Mouse (Mus musculus) hindbrain, embryonic 11.5 days (tissue): ENCODE data around the gene Muc13. TPM values are rescaled to one million over a fixed set of nuclear protein-coding genes. Genes with fewer than 3 reads are reported as not detected.

ENCODE experiments used
- ATAC-seq: fragments of 200-750 bp; cut with Nextera tagmentation; 2 replicates; pipeline ENCODE4 v1.8.0; 2017; ENCODE audit warnings: mild to moderate bottlenecking, moderate TSS enrichment, moderate library complexity; ENCODE audit not compliant: low FRiP score
- DNase-seq: peaks from one replicate; pipeline ENCODE4 v3.0.0-alpha.2; 2015; ENCODE audit warnings: low spot score
- H3K27ac ChIP-seq: fragments of 300-500 bp; sonication (generic); 2 replicates; pipeline ENCODE4 v1.5.1; 2014; ENCODE audit warnings: mild to moderate bottlenecking, low read depth, low read length
- H3K27me3 ChIP-seq: fragments of 300-500 bp; sonication (generic); 2 replicates; pipeline ENCODE4 v1.6.1; 2014; ENCODE audit warnings: mild to moderate bottlenecking, low read length, moderate library complexity, mixed read lengths; ENCODE audit not compliant: control insufficient read depth, insufficient read depth
- H3K36me3 ChIP-seq: fragments of 300-500 bp; sonication (generic); 2 replicates; pipeline ENCODE4 v1.6.1; 2014; ENCODE audit warnings: mild to moderate bottlenecking, low read length, moderate library complexity, mixed read lengths; ENCODE audit not compliant: control insufficient read depth, insufficient read depth
- H3K4me1 ChIP-seq: fragments of 300-500 bp; sonication (generic); replicated peaks from 2 replicates; pipeline ENCODE4 v1.6.1; 2014; ENCODE audit warnings: low read length, mixed read lengths; ENCODE audit not compliant: control insufficient read depth, insufficient read depth
- H3K4me2 ChIP-seq: fragments of 300-500 bp; sonication (generic); replicated peaks from 2 replicates; pipeline ENCODE4 v1.6.1; 2014; ENCODE audit warnings: mild to moderate bottlenecking, low read depth, low read length
- H3K4me3 ChIP-seq: fragments of 300-500 bp; sonication (generic); 2 replicates; pipeline ENCODE4 v1.5.1; 2014; ENCODE audit warnings: low read depth, low read length
- H3K9ac ChIP-seq: fragments of 300-500 bp; sonication (generic); 2 replicates; pipeline ENCODE4 v1.6.1; 2014; ENCODE audit warnings: low read depth, low read length
- H3K9me3 ChIP-seq: fragments of 300-500 bp; sonication (generic); 2 replicates; pipeline ENCODE4 v1.6.1; 2016; ENCODE audit warnings: low read length; ENCODE audit not compliant: control insufficient read depth
- WGBS: fragments of 180-500 bp; shearing (Covaris S2); extraction: QIAGEN DNeasy Blood & Tissue Kit; methylation state at CpG from one replicate; pipeline ENCODE4 v1.1.7; 2014; 5-methylcytosine and 5-hydroxymethylcytosine counted together
- polyA plus RNA-seq: library from polyadenylated mRNA; unstranded; fragments of >200 nt; fragmentation: Nextera tagmentation; extraction: Ambion mirVana; gene quantifications from 2 replicates; pipeline ENCODE4 v1.2.1, GENCODE M21; 2014

Muc13 gene
- polyA plus RNA-seq, 1 experiment from 2014 or later: 0.14 TPM

DNA sequence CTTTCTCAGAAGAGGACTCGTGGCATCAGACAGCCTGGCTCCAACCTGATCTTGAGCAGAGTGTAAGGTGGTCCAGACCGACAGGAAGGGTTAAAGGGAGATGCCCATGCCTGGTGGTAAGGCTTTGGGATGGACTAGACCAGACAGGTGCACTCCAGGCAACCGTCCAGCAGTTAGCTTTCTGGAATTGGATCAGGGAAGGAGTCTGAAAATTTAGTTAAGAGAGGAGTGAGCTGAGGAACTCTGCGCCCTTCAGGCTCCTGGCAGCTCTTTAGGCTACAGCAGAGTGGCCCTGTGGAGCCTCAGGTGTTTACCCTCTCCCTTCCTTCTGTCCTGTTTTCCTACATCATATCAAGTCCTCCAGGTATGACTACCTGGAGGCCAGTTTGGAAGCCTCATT, 68.6 kb downstream of the Muc13 start:
- no peak overlapping the region for H3K4me2 ChIP-seq
- WGBS: 90% methylated on average over 4 of the region's 4 CpGs

GRCm38 (mm10) chr16:33863208-33863751, 69.4 kb downstream of the Muc13 start:
- H3K4me1 ChIP-seq: no peaks in the 10 kb centered on the region
- no peaks in the 10 kb centered on the region for H3K27me3 ChIP-seq
- WGBS: 77% methylated on average over 5 of the region's 5 CpGs
- no peak overlapping the region for H3K27ac ChIP-seq
- no peak overlapping the region for H3K4me2 ChIP-seq
- ATAC-seq (no peak), DNase-seq (no peak)
- H3K9ac ChIP-seq: no peak overlapping the region
- H3K36me3 ChIP-seq: no peaks in the 10 kb centered on the region
- H3K4me3 ChIP-seq: no peak overlapping the region
- H3K9me3 ChIP-seq: no peaks in the 10 kb centered on the region

More for the DNA sequence above, 68.6 kb downstream of the Muc13 start:
- DNase-seq: no peak
- Histone ChIP-seq H3K4me3 (no peak overlapping the region), H3K9me3 (no peaks in the 10 kb centered on the region), H3K36me3 (no peaks in the 10 kb centered on the region), H3K27ac (no peak overlapping the region), H3K9ac (no peak overlapping the region), H3K27me3 (no peaks in the 10 kb centered on the region), H3K4me1 (no peaks in the 10 kb centered on the region)
- ATAC-seq: no peak

Other genes starting within 250 kb of the Muc13 start
- 22.8 and 23.4 TPM in 2 replicates for gene Heg1, start 109.7 kb upstream of the Muc13 start, polyA plus RNA-seq
- gene Itgb5, start 35.6 kb downstream of the Muc13 start, polyA plus RNA-seq: 21.7 and 25.5 TPM in 2 replicates
- 55.5 and 62.6 TPM in 2 replicates for gene Umps, start 173.0 kb downstream of the Muc13 start, polyA plus RNA-seq